Mouse (Mus musculus) erythroblast, embryonic 14.5 days (primary cell): ENCODE measurements around the gene Galnt18.

ENCODE experiments used
- GATA1 ChIP-seq: IDR thresholded peaks from 2 replicates; pipeline ENCODE4 v1.6.1; 2012; ENCODE audit warnings: low read length, inconsistent platforms, mixed read lengths
- TAL1 ChIP-seq: IDR thresholded peaks from 3 replicates; pipeline ENCODE4 v1.6.1; 2012; ENCODE audit warnings: low read length, inconsistent platforms, mixed read lengths

DNA sequence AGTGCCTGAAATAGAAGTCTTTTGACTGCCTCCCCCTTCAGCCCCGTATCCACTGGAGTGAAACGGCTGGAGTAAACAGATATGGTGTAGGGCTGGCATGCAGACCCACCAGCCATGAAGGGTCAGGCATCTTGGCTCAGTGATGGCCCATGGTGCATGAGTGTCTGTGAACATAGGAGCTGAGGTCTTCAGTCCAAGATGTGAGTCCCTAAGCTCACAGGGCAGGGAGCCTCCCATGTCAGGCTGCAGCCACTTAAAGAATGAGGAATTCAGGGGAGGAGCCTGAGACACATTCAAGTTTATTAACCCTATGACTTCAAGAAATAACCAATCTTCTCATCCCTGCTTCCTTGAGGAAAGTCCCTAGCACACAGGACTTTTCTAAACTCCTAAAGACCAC lies 8.1 kb upstream of the Galnt18 start:
- TF ChIP-seq TAL1: no peak
- TF ChIP-seq GATA1: no peak
